Mouse (Mus musculus) Patski (cell line): ENCODE measurements around the gene Pax6. TPM values are rescaled to one million over a fixed set of nuclear protein-coding genes. Genes with fewer than 3 reads are reported as not detected.

Experiments
- ATAC-seq: fragments of 100-300 bp; one replicate; pipeline ENCODE4 v1.8.0; 2021
- CTCF ChIA-PET: fragments of 350-600 bp; sonication (Branson Sonifier 250); formaldehyde crosslinking; loops from one replicate; lab custom pipeline; 2022; ENCODE audit warnings: inconsistent platforms; lab: Charles Lee
- POLR2A ChIA-PET: fragments of 350-600 bp; sonication (Branson Sonifier 250); formaldehyde crosslinking; loops from one replicate; lab custom pipeline; 2022; ENCODE audit warnings: antibody characterized with exemption, inconsistent platforms; lab: Charles Lee
- DNase-seq: peaks from one replicate; pipeline ENCODE4 v3.0.0-alpha.2; 2011; ENCODE audit warnings: low read depth, low spot score
- H3K27me3 ChIP-seq: fragments of 371-371 bp; one replicate; pipeline ENCODE4 v1.5.1; 2021
- CTCF ChIP-seq: fragments of 100-300 bp; IDR thresholded peaks from one replicate; pipeline ENCODE4 v1.5.1; 2021
- in situ Hi-C: fragments of 300-500 bp; cut with MboI; formaldehyde crosslinking; loops from 3 replicates; pipeline ENCODE4 v1.11.1; 2018; ENCODE audit warnings: low pct_unique_long_range_greater_than_20kb, mixed read lengths
- polyA plus RNA-seq: library from polyadenylated mRNA; unstranded; gene quantifications from one replicate; pipeline ENCODE4 v1.2.3, GENCODE M21; 2021

Gene Pax6
- polyA plus RNA-seq, 1 experiment from 2014 or later = not detected

- no peaks in the 10 kb centered on the region for H3K27me3 ChIP-seq
- ChIA-PET CTCF (no interaction called here), POLR2A (no interaction called here)
- no peak for TF ChIP-seq CTCF
- DNase-seq (no peak), ATAC-seq (no peak)
- in situ Hi-C loops = no loop called here
These were observed 29.0 kb downstream of the Pax6 start for GRCm38 (mm10) chr2:105697741-105698140.

- POLR2A ChIA-PET = no interaction called here
These were observed 29.9 kb downstream of the Pax6 start for GRCm38 (mm10) chr2:105698631-105699030.

GRCm38 (mm10) chr2:105701781-105702180 lies 33.1 kb downstream of the Pax6 start:
- DNase-seq (no peak), ATAC-seq (no peak)
- ChIA-PET CTCF (no interaction called here), POLR2A (no interaction called here)
- in situ Hi-C loops = no loop called here
- TF ChIP-seq CTCF = no peak
- no peaks in the 10 kb centered on the region for H3K27me3 ChIP-seq

More at GRCm38 (mm10) chr2:105698631-105699030, 29.9 kb downstream of the Pax6 start:
- H3K27me3 ChIP-seq = no peaks in the 10 kb centered on the region
- no peak for DNase-seq
- in situ Hi-C loops = no loop called here
- ATAC-seq = no peak
- no peak for TF ChIP-seq CTCF
- CTCF ChIA-PET = no interaction called here

- TF ChIP-seq CTCF = no peak
- in situ Hi-C loops = no loop called here
- ChIA-PET CTCF (no interaction called here), POLR2A (no interaction called here)
- no peaks in the 10 kb centered on the region for H3K27me3 ChIP-seq
- DNase-seq (no peak), ATAC-seq (no peak)
These were observed 33.9 kb downstream of the Pax6 start for GRCm38 (mm10) chr2:105702586-105702985.

- TF ChIP-seq CTCF = no peak
- in situ Hi-C loops = no loop called here
- no peak for DNase-seq
- no peaks in the 10 kb centered on the region for H3K27me3 ChIP-seq
- ATAC-seq = no peak
- ChIA-PET CTCF (no interaction called here), POLR2A (no interaction called here)
These were observed 36.6 kb downstream of the Pax6 start for GRCm38 (mm10) chr2:105705320-105705719.

GRCm38 (mm10) chr2:105709126-105709525 lies 40.4 kb downstream of the Pax6 start:
- DNase-seq (no peak), ATAC-seq (no peak)
- ChIA-PET POLR2A (no interaction called here), CTCF (no interaction called here)
- H3K27me3 ChIP-seq = no peaks in the 10 kb centered on the region
- in situ Hi-C loops = no loop called here
- TF ChIP-seq CTCF = no peak

GRCm38 (mm10) chr2:105710511-105710910 lies 41.8 kb downstream of the Pax6 start:
- CTCF ChIA-PET = no interaction called here
- in situ Hi-C loops = no loop called here
- POLR2A ChIA-PET = no interaction called here
- DNase-seq = peak; percentile 15
- H3K27me3 ChIP-seq = no peaks in the 10 kb centered on the region
- ATAC-seq = peak; percentile 28
- no peak for TF ChIP-seq CTCF

- no peak for DNase-seq
- in situ Hi-C loops = no loop called here
- ChIA-PET POLR2A (no interaction called here), CTCF (interaction anchor here (1.1 kb wide), 1 partner anchor 15 kb away, joined by 3 read pairs; no protein-coding TSS in a partner anchor)
- TF ChIP-seq CTCF = no peak
- ATAC-seq = peak; percentile 68
- no peaks in the 10 kb centered on the region for H3K27me3 ChIP-seq
These were observed 46.9 kb downstream of the Pax6 start for GRCm38 (mm10) chr2:105715409-105716115.

GRCm38 (mm10) chr2:105726657-105727056 lies 58.0 kb downstream of the Pax6 start:
- no peak for DNase-seq
- in situ Hi-C loops = no loop called here
- no peaks in the 10 kb centered on the region for H3K27me3 ChIP-seq
- CTCF ChIA-PET = interaction anchor here (0.7 kb wide), 1 partner anchor 12 kb away, joined by 3 read pairs; no protein-coding TSS in a partner anchor
- POLR2A ChIA-PET = no interaction called here
- ATAC-seq = no peak
- no peak for TF ChIP-seq CTCF

- ChIA-PET POLR2A (no interaction called here), CTCF (interaction anchor here (1.4 kb wide), 2 partner anchors 15 to 69 kb away, joined by 3 to 6 read pairs; no protein-coding TSS in a partner anchor)
- no peak for TF ChIP-seq CTCF
- H3K27me3 ChIP-seq = no peaks in the 10 kb centered on the region
- in situ Hi-C loops = no loop called here
- no peak for ATAC-seq
- DNase-seq = no peak
These were observed 62.0 kb downstream of the Pax6 start for GRCm38 (mm10) chr2:105730704-105731103.

- CTCF ChIA-PET = interaction anchor here (1.3 kb wide), 1 partner anchor 11 kb away, joined by 3 read pairs; no protein-coding TSS in a partner anchor
- in situ Hi-C loops = no loop called here
- POLR2A ChIA-PET = no interaction called here
These were observed 67.5 kb downstream of the Pax6 start for GRCm38 (mm10) chr2:105736166-105736565.

More at GRCm38 (mm10) chr2:105736166-105736565, 67.5 kb downstream of the Pax6 start:
- ATAC-seq (no peak), DNase-seq (no peak)
- no peak for TF ChIP-seq CTCF
- no peaks in the 10 kb centered on the region for H3K27me3 ChIP-seq
